Mouse (Mus musculus) myocyte (in vitro differentiated cells): ENCODE results near the gene Xrcc2.

Experiments used
- CEBPB ChIP-seq: IDR thresholded peaks from 2 replicates; pipeline ENCODE4 v1.6.1; 2011; ENCODE audit warnings: mild to moderate bottlenecking, moderate library complexity; ENCODE audit not compliant: poor library complexity, insufficient read depth, severe bottlenecking
- E2F4 ChIP-seq: IDR thresholded peaks from one replicate; pipeline ENCODE4 v1.6.1; 2011; ENCODE audit warnings: mild to moderate bottlenecking, control low read depth, moderate library complexity; ENCODE audit not compliant: insufficient read depth
- MAX ChIP-seq: IDR thresholded peaks from one replicate; pipeline ENCODE4 v1.6.1; 2011; ENCODE audit warnings: low read depth, mild to moderate bottlenecking, control low read depth
- MYOD1 ChIP-seq, 3 experiments: IDR thresholded peaks; one replicate each; pipeline ENCODE4 v1.6.1; 2011; ENCODE audit warnings: control low read depth in 2 of 3, low read depth in 2 of 3, mild to moderate bottlenecking in 2 of 3, moderate library complexity in 1 of 3; ENCODE audit not compliant: insufficient read length in 2 of 3, control insufficient read depth in 1 of 3
- MYOG ChIP-seq, 3 experiments: IDR thresholded peaks; one replicate each; pipeline ENCODE4 v1.6.1; 2011; ENCODE audit warnings: control low read depth in 2 of 3, low read depth in 2 of 3, mild to moderate bottlenecking in 2 of 3; ENCODE audit not compliant: insufficient read length in 2 of 3, control insufficient read depth in 1 of 3, insufficient read depth in 1 of 3
- POLR2A ChIP-seq: IDR thresholded peaks from one replicate; pipeline ENCODE4 v1.6.1; 2011; ENCODE audit warnings: low read depth, mild to moderate bottlenecking, control low read depth, moderate library complexity; ENCODE audit not compliant: insufficient read length
- POLR2AphosphoS2 ChIP-seq: IDR thresholded peaks from one replicate; pipeline ENCODE4 v1.6.1; 2011; ENCODE audit warnings: low read depth, control low read depth; ENCODE audit not compliant: insufficient read length
- REST ChIP-seq: IDR thresholded peaks from one replicate; pipeline ENCODE4 v1.6.1; 2011; ENCODE audit warnings: mild to moderate bottlenecking, control low read depth, moderate library complexity; ENCODE audit not compliant: insufficient read depth, insufficient read length
- TCF12 ChIP-seq: IDR thresholded peaks from one replicate; pipeline ENCODE4 v1.6.1; 2011; ENCODE audit warnings: mild to moderate bottlenecking, control low read depth; ENCODE audit not compliant: poor library complexity, insufficient read depth, severe bottlenecking
- USF1 ChIP-seq: IDR thresholded peaks from one replicate; pipeline ENCODE4 v1.6.1; 2011; ENCODE audit warnings: low read depth, mild to moderate bottlenecking, control low read depth, moderate library complexity

DNA sequence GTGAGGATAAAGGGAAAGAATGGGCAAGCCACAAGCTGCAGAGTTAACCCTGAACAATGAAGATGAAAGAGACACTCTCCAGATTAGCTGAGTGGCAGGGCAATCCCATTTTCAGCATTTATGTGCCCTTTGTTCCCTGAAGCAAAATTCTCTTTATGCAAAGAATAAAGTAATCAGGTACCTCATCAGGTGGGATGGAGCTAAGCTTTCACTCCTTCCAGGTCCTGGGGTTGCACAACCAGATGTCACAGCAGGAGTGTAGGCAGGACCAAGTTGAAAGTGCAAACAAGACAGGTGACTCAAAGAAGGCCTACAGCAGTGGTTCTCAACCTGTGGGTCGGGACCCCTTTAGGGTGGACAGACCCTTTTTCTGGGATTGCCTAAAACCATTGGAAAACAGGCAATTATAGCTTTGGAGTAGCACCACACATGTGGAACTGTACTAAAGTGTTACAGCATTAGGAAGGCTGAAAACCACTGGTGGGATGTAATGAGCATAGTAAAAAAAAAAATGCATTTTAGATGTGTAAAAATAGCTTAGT is 18.6 kb upstream of the Xrcc2 start:
- TF ChIP-seq E2F4 (no peak), TCF12 (no peak), MYOD1 (IDR thresholded peaks at IDR 0.05; ENCODE audit: control insufficient read depth in 1 of 3, insufficient read length in 2 of 3, low read depth in 2 of 3) (no peak), CEBPB (no peak), POLR2A (no peak), USF1 (no peak), POLR2AphosphoS2 (no peak), MYOG (IDR thresholded peaks at IDR 0.05; ENCODE audit: control insufficient read depth in 1 of 3, insufficient read depth in 1 of 3, insufficient read length in 2 of 3, low read depth in 2 of 3) (no peak), REST (no peak), MAX (no peak)
